Mouse (Mus musculus) central nervous system, embryonic 14 days (tissue): ENCODE results near the gene Irak3. TPM values are rescaled to one million over a fixed set of nuclear protein-coding genes. Genes with fewer than 3 reads are reported as not detected.

Source experiments
- polyA plus RNA-seq: library from polyadenylated mRNA; depleted of rRNA; stranded (reverse); fragments of >200 nt; gene quantifications from 2 replicates; pipeline ENCODE4 v1.2.3, GENCODE M21; 2012; rRNA removed

Irak3 gene
- polyA plus RNA-seq = 0.39 and 1.1 TPM in 2 replicates

DNA sequence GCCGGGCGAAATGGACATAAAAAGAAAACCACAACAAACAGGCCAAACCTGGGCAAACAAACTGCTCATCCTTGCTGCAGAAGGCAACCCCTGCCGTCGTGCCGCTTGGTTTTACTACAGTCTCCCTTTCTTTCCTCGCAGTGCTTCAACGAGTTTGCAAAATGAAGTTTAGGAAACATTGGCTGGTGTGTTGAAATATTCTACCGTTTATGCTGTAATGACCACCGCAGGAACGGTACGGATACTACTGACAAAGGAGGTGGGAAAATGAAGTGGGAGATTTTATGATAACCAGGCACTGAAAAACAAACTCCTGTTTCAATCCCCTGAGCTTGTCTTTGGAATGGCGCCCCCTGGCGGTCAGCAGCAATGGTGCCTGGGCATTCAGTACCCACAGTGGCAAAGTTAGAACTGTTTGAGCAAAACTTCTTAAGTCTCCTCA lies at the start of gene Irak3:
Gene Irak3, minus strand, starts transcription at position 170 of the 442 bp plus-strand sequence.

DNA sequence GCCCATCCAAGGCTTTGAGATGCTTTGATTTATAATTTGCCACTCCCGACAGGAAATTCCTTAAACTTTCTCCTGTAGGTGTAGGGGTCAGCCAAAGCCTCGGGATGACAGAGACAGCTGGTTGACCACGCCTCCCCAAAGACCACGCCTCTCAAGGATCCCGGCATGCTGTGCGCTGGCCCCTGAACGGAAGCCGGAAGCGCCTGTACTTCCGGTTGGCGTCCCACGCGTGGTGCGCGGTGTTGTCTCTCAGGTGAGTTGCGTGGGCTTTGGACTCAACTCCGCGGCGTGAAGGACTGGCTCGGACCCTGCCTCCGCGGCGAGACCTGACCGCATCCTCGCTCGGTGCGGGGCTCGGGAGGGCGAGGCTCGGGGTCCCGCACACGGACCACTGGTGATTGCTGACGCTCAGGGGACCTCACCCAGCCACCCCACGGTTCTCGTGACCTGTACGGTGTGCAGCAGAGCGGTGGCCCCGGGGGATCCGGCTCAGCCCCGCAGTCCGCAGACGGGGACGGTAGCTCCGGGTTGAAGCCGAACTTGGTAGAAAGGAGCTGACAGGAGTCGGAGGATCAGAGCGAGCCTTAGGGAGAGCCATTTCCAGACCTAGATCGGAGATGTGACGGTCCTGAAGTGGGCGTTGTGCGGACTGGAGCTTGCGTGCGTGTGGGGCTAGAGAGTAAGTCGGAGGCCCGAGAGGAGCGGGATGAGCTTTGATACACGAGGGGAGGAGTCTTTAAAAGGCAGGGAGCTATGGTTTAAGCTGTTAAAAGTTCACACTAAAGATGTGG lies 25.1 kb upstream of the Irak3 start, which contains the start of gene Llph:
Gene Llph, plus strand, starts transcription at position 200 of the 791 bp plus-strand sequence.

DNA sequence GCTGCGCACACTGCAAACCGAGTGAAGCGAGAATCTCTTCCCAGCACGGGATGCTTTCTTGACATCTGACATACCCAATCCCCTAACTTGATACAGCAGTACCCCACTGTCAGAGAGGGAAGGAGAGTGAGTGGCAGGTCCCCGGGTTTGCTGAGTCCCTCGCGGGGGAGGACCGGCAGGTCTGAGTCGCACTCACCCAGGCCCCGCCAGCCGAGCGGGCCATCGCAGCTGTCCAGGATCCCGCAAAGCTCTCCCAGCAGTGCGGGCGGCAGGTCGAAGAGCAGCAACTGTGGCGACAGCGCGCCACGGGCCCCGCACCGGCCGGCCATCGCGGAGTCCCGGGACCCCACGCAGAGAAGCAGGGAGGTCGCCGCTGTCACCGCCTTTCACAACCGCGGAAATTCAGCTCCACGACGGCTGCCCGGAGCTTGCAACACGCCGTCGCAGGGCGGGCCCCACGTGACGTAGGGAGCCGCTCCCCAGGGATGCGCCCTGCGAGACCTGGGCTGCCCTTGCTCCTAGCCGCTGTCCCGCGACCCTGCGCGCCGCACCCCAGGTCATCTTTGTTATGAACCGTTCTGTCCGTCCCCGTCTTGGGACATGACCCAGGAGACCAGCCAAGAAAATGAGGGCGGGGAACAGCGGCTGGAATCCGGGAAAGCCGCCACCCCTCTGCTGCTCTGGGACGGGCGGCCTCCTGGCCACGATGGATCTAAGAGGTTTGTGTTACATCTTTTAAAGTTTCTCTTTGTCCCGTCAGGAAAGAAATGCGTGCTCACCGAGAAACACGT lies 604 bp downstream of the Irak3 start, which contains the start of gene Tmbim4:
Gene Tmbim4, plus strand, starts transcription at position 460 of the 791 bp plus-strand sequence.

DNA sequence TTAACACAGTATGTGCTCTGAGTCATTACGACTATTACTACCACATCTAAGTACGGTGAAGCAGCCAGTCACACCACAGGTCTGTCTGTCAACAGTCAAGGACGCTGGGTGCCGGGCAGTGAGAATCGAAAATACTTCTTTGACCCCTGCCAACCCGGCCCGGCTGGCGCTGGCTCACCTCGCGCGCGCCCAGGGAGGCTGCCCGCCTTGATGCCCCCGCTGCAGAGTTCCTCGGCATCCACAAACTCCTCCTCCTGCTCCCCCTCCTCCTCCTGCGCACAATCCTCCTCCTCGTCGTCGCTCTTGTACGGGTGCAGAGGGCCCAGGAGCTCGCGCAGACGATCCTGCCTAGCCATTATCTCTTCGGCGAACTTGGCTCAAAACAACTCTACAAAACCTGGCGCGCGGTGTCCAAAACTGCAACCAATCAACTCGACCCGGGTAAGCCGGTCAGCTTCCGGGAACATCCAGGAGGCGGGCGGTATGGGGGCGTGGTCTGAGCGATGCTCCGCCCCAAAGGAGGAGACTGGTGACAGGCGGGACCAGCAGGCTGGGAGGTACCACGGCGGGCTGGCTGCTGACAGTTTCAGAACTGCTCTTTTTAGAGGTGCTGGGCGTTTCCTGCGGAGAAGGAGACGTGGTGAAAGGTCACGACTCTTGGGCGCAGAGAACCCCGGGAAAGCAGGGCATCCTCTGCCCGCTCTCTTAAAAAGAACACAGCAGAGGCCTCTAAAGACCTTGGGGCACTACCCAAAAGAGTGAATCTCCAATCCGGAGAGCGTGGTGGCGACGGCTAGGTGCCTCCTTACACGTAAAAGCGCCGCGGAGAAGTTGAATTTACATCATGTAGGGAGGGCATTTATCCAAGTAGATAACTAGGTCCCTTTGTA lies 89.2 kb downstream of the Irak3 start, which contains the start of gene Helb:
Gene Helb, minus strand, starts transcription at position 481 of the 890 bp plus-strand sequence.

Other genes with a start within 250 kb of the Irak3 start
- 5.7 and 6.4 TPM in 2 replicates for gene Helb, start 89.1 kb downstream of the Irak3 start, polyA plus RNA-seq
- gene Tmbim4, start 540 bp downstream of the Irak3 start, polyA plus RNA-seq = 78.0 and 81.8 TPM in 2 replicates
- 32.7 and 34.0 TPM in 2 replicates for gene Llph, start 24.9 kb upstream of the Irak3 start, polyA plus RNA-seq